10 mouse cellular contexts compared by ENCODE assay signal in genomic region chr7:70369061-70369730, GRCm38 (mm10). TPM values are rescaled to one million over a fixed set of nuclear protein-coding genes. Genes with fewer than 3 reads are reported as not detected.
DNase-seq lines count a peak whose midpoint lies in the region; ATAC-seq and TF ChIP-seq lines count a peak whose summit lies in the region.
"Had no signal": no experiment of that assay in that cellular context is flagged by ENCODE, and none has a peak within 500 bp of the region (broad histone marks: within the 10 kb centered on the region; RNA-seq: fewer than 3 reads in every experiment).

No protein-coding gene starts in this region.

- TF ChIP-seq POLR2A in liver, adult 2 months (IDR thresholded peaks at IDR 0.05; ENCODE audit: extremely low read depth, insufficient read depth, low read length), result no peak

- H3K9me3 ChIP-seq in hindbrain, embryonic 12.5 days (replicated peaks), result no peaks in the 10 kb centered on the region

- peak overlapping the region; percentile 82 for H3K27ac ChIP-seq in hindbrain, embryonic 12.5 days
- H3K27ac ChIP-seq in liver, adult 2 months (replicated peaks; ENCODE audit: insufficient read depth, low read depth, low read length), result peak overlapping the region; percentile 68

- H3K4me3 ChIP-seq in hindbrain, embryonic 12.5 days, result peak overlapping the region; percentile 38
- H3K4me3 ChIP-seq in liver, adult 2 months (ENCODE audit: insufficient read depth, low read depth, low read length), result peak overlapping the region; percentile 49
- H3K4me3 ChIP-seq: myocyte had no signal

- no peaks in the 10 kb centered on the region for H3K36me3 ChIP-seq in hindbrain, embryonic 12.5 days
- H3K36me3 ChIP-seq in liver, adult 2 months (ENCODE audit: control insufficient read depth, insufficient read depth, low read length), result no peaks in the 10 kb centered on the region

- H3K79me2 ChIP-seq in liver, adult 2 months (ENCODE audit: control insufficient read depth, insufficient read depth, low read length), result no peaks in the 10 kb centered on the region

- peak overlapping the region; percentile 79 for H3K4me2 ChIP-seq in hindbrain, embryonic 12.5 days (replicated peaks)

- under 1% methylated on average over 37 of the region's 37 CpGs for WGBS in hindbrain, embryonic 12.5 days
- WGBS in liver, adult 2 months, result 30% methylated on average over 37 of the region's 37 CpGs

- TF ChIP-seq CTCF in liver, adult 2 months (IDR thresholded peaks at IDR 0.05; ENCODE audit: low read depth, low read length), result no peak

- H3K27me3 ChIP-seq in hindbrain, embryonic 12.5 days, result peaks cover 40% of the 10 kb centered on the region
- H3K27me3 ChIP-seq in liver, adult 2 months (ENCODE audit: control insufficient read depth, insufficient read depth, low read length), result peaks cover 2% of the 10 kb centered on the region; the same call in 1 of the 2 replicates

- peaks cover 32% of the 10 kb centered on the region for H3K4me1 ChIP-seq in hindbrain, embryonic 12.5 days
- peaks cover 4% of the 10 kb centered on the region; the same call in 1 of the 2 replicates for H3K4me1 ChIP-seq in liver, adult 2 months (ENCODE audit: control insufficient read depth, insufficient read depth, low read length)

- H3K9ac ChIP-seq in hindbrain, embryonic 12.5 days, result peak overlapping the region; percentile 65
- H3K9ac ChIP-seq in liver, adult 2 months (ENCODE audit: low read depth, low read length), result peak overlapping the region; percentile 43

- DNase-seq in adrenal gland, postnatal 10 days, result peak; percentile 29
- DNase-seq in adrenal gland, adult 8-10 months, result no peak
- DNase-seq in embryo, embryonic 11 days, result peak; percentile 83
- no peak for DNase-seq in liver, adult 2 months (ENCODE audit: extremely low read depth, low read depth, low spot score)
- peak; percentile 18 for DNase-seq in ovary, postnatal 14 days (ENCODE audit: low spot score)
- DNase-seq in cerebellum, adult 11-12 months, result no peak
- DNase-seq in thymus, postnatal 14 days, result no peak

- 0 out of 2 replicates have a peak, but pooled peaks have one; percentile 22 for ATAC-seq in hindbrain, embryonic 12.5 days (ENCODE audit: low FRiP score)

RNA-seq across cellular contexts. Expression of gene Nr2f2, which starts 2.7 kb away (rescaled TPM):
- total RNA-seq in adrenal gland, postnatal 10 days (2021), result 10 to 100 TPM; 78.3 to 79.6 TPM
- total RNA-seq in adrenal gland, adult 8-10 months (2022), result 100 to 1,000 TPM; 108 to 141 (median 120) TPM
- 133 and 146 TPM in 2 replicates for polyA plus RNA-seq in hindbrain, embryonic 12.5 days (2016; fragmentation: Nextera tagmentation; extraction: Ambion mirVana)
- 14.5 and 16.1 TPM in 2 replicates for total RNA-seq in liver, adult 2 months (2014; rRNA removed)
- polyA plus RNA-seq in liver, adult 2 months (2012; rRNA removed), result 64.2 and 84.0 TPM in 2 replicates
- total RNA-seq: common myeloid progenitor, adult 5-6 weeks had no signal

Comparison
In these comparisons a context has a peak if more than half of its experiments do, and no peak if none do; other contexts are left out.
1. DNase-seq: peak in adrenal gland, postnatal 10 days (single experiment), embryo, embryonic 11 days (single experiment) and ovary, postnatal 14 days (single experiment); none in adrenal gland, adult 8-10 months (single experiment), liver, adult 2 months (single experiment), cerebellum, adult 11-12 months (single experiment) and thymus, postnatal 14 days (single experiment).